In the genomic region with DNA sequence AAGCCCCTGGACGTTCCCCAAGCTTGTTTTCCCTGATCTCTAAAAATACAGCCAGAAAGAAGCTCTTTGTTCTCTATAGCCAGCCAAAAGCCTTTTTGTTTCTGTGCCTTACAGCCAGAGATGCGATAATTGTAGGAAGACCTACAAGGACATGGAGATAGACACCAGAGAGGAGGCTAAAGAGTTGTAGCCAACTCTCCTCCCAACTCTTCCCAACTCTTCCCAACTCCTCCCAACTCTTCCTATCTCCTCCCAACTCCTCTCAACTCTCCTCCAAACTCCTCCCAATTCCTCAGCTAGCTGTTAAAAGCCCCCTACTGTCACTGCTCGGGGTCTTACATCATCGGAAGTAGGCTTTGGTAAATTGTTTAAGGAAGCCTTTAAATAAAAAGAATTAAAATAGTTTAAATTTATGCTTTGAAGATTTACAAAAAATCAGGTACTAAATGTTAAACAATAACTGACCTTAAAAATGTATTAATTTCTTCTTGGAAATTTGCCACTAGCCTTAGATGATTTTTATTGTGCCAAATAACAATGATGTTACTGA, we compare ENCODE assay signal across 7 mouse cellular contexts. TPM values are rescaled to one million over a fixed set of nuclear protein-coding genes. Genes with fewer than 3 reads are reported as not detected.
DNase-seq lines count a peak whose midpoint lies in the region.

No protein-coding gene starts in this region.

- DNase-seq in 3T3-L1 (ENCODE audit: low read depth, low spot score) (peak; percentile 29), MN1 (ENCODE audit: low spot score) (peak; percentile 45)
- DNase-seq in cerebellum, adult 9-10 months, result peak; percentile 25
- peak; percentile 12 for DNase-seq in heart, adult 8-10 months (ENCODE audit: low spot score)
- DNase-seq in kidney, adult 9 months, result peak; percentile 14
- peak; percentile 8 for DNase-seq in lung, postnatal 10 days
- peak; percentile 19 for DNase-seq in ovary, adult 18-20 months (ENCODE audit: low spot score)

RNA-seq across cellular contexts. Expression of a gene that starts 1.3 kb away (rescaled TPM):
- 10 to 100 TPM in 2 of 4 experiments, 1 to 10 TPM in 2; 8.0 to 10.5 (median 10.1) TPM for total RNA-seq in heart, adult 8-10 months (2022)

Comparison
In these comparisons a context has a peak if more than half of its experiments do, and no peak if none do; other contexts are left out.
1. Peak in every context shown above with its lines: DNase-seq.